Mouse (Mus musculus) lung, postnatal 0 days (tissue): ENCODE results near the gene Wee1. TPM values are rescaled to one million over a fixed set of nuclear protein-coding genes. Genes with fewer than 3 reads are reported as not detected.
"Not testable (repeated sequence)": the region's sequence is repeated elsewhere in the genome, so short reads cannot be mapped to it uniquely, and the experiment has no call there.

Experiments used
- ATAC-seq: fragments of 200-750 bp; cut with Nextera tagmentation; 2 replicates; pipeline ENCODE4 v1.8.0; 2017; ENCODE audit warnings: moderate library complexity
- DNase-seq: peaks from one replicate; pipeline ENCODE4 v3.0.0-alpha.2; 2016; ENCODE audit warnings: low spot score
- H3K27ac ChIP-seq: fragments of 300-500 bp; sonication (generic); 2 replicates; pipeline ENCODE4 v1.5.1; 2014; ENCODE audit warnings: antibody characterized with exemption, mild to moderate bottlenecking, low read length, mixed read lengths
- H3K27me3 ChIP-seq: fragments of 300-500 bp; sonication (generic); replicated peaks from 2 replicates; pipeline ENCODE4 v1.6.1; 2014; ENCODE audit warnings: low read length, mixed read lengths; ENCODE audit not compliant: insufficient read depth
- H3K36me3 ChIP-seq: fragments of 300-500 bp; sonication (generic); 2 replicates; pipeline ENCODE4 v1.6.1; 2014; ENCODE audit warnings: low read length, mixed read lengths; ENCODE audit not compliant: insufficient read depth
- H3K4me1 ChIP-seq: fragments of 300-500 bp; sonication (generic); 2 replicates; pipeline ENCODE4 v1.6.1; 2014; ENCODE audit warnings: antibody characterized with exemption, low read depth, low read length, mixed read lengths; ENCODE audit not compliant: insufficient read depth
- H3K4me2 ChIP-seq: fragments of 300-500 bp; sonication (generic); replicated peaks from 2 replicates; pipeline ENCODE4 v1.6.1; 2014; ENCODE audit warnings: low read depth, mild to moderate bottlenecking, low read length, moderate library complexity, mixed read lengths
- H3K4me3 ChIP-seq: fragments of 300-500 bp; sonication (generic); 2 replicates; pipeline ENCODE4 v1.5.1; 2014; ENCODE audit warnings: low read depth, low read length
- H3K9ac ChIP-seq: fragments of 300-500 bp; sonication (generic); replicated peaks from 2 replicates; pipeline ENCODE4 v1.6.1; 2014; ENCODE audit warnings: low read depth, mild to moderate bottlenecking
- H3K9me3 ChIP-seq: fragments of 300-500 bp; sonication (generic); 2 replicates; pipeline ENCODE4 v1.6.1; 2016; ENCODE audit warnings: low read length, mixed read lengths
- CTCF ChIP-seq: IDR thresholded peaks from 2 replicates; pipeline ENCODE4 v1.5.1; 2016; ENCODE audit warnings: antibody characterized with exemption, mild to moderate bottlenecking
- EP300 ChIP-seq: IDR thresholded peaks from 2 replicates; pipeline ENCODE4 v1.6.1; 2016; ENCODE audit warnings: antibody characterized with exemption, mild to moderate bottlenecking, control low read depth
- WGBS: fragments of 180-500 bp; shearing (Covaris S2); extraction: QIAGEN DNeasy Blood & Tissue Kit; methylation state at CpG from one replicate; pipeline ENCODE4 v1.1.7; 2014; 5-methylcytosine and 5-hydroxymethylcytosine counted together
- polyA plus RNA-seq: library from polyadenylated mRNA; unstranded; fragments of >200 nt; fragmentation: Nextera tagmentation; extraction: Ambion mirVana; gene quantifications from 2 replicates; pipeline ENCODE4 v1.2.1, GENCODE M21; 2015

Wee1 gene
- polyA plus RNA-seq, 1 experiment from 2014 or later = 7.9 TPM

DNA sequence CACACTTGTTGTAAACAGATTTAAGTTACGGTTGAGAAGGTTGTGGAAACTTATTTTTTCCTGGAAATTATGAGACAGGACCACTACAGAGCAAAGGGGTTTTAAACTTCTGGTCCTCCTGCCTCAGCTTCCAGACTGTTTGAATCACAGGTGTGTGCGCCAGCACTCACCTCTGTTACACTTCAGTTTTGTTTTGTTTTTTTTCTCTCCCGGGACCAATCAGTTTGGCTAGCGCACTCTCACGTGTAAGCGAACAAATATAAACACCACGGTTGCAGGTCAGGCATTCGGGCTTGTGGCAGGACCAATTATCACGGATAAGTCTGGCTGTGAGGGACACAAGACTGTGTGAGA lies 707 bp upstream of the Wee1 start:
- TF ChIP-seq CTCF (no peak), EP300 (no peak)
- H3K4me3 ChIP-seq = peak overlapping the region; percentile 74
- DNase-seq = no peak
- H3K9ac ChIP-seq = peak overlapping the region; percentile 50
- peak overlapping the region; percentile 68 for H3K4me2 ChIP-seq
- ATAC-seq = no peak
- no peaks in the 10 kb centered on the region for H3K9me3 ChIP-seq
- H3K27me3 ChIP-seq = no peaks in the 10 kb centered on the region
- peaks cover 13% of the 10 kb centered on the region; the same call in 1 of the 2 replicates for H3K4me1 ChIP-seq
- H3K27ac ChIP-seq = peak overlapping the region; percentile 88
- no peaks in the 10 kb centered on the region for H3K36me3 ChIP-seq
- under 1% methylated on average over 9 of the region's 9 CpGs for WGBS

DNA sequence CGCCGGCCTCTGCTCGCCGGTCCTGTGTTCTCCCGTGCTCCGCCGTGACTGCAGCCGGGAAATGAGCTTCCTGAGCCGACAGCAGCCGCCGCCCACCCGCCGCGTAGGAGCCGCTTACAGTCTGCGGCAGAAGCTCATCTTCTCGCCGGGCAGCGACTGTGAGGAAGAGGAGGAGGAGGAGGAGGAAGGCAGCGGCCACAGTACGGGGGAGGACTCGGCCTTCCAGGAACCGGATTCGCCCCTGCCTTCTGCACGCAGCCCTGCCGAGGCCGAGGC lies 381 bp downstream of the Wee1 start:
- WGBS = under 1% methylated on average over 25 of the region's 27 CpGs
- H3K36me3 ChIP-seq = no peaks in the 10 kb centered on the region
- peak overlapping the region; percentile 96 for H3K4me2 ChIP-seq
- DNase-seq = no peak
- TF ChIP-seq EP300 (no peak), CTCF (no peak)
- no peaks in the 10 kb centered on the region for H3K9me3 ChIP-seq
- H3K27me3 ChIP-seq = no peaks in the 10 kb centered on the region
- H3K9ac ChIP-seq = peak overlapping the region; percentile 62
- peak overlapping the region; percentile 74 for H3K4me3 ChIP-seq
- no peak for ATAC-seq
- peaks cover 13% of the 10 kb centered on the region; the same call in 1 of the 2 replicates for H3K4me1 ChIP-seq
- peak overlapping the region; percentile 95 for H3K27ac ChIP-seq

- Histone ChIP-seq H3K4me3 (peak overlapping the region; percentile 74), H3K27me3 (no peaks in the 10 kb centered on the region), H3K9me3 (no peaks in the 10 kb centered on the region), H3K36me3 (no peaks in the 10 kb centered on the region), H3K9ac (peak overlapping the region; percentile 62), H3K4me1 (peaks cover 13% of the 10 kb centered on the region; the same call in 1 of the 2 replicates), H3K4me2 (peak overlapping the region; percentile 96), H3K27ac (peak overlapping the region; percentile 95)
- TF ChIP-seq EP300 = no peak
- no peak for TF ChIP-seq CTCF
- under 1% methylated on average over 56 of the region's 74 CpGs for WGBS
- ATAC-seq (peak; percentile 5), DNase-seq (peak; percentile 82)
Observed at GRCm38 (mm10) chr7:110122565-110123422, 948 bp downstream of the Wee1 start.

- peak; percentile 86 for DNase-seq
Observed at GRCm38 (mm10) chr7:110123844-110124555, 2.2 kb downstream of the Wee1 start.

DNA sequence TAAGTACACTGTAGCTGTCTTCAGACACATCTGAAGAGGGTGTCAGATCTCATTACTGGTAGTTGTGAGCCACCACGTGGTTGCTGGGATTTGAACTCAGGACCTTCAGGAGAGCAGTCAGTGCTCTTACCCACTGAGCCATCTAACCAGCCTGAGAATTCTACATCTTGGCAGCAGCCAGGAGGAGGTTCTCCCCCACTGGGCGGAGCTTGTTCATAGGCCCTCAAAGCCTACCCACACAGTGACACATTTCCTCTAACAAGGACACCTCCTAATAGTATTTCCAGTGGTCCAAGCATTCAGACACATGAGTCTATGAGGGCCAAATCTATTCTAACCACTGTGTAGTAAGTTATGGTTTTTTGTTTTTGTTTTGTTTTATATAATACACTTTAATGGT lies 6.7 kb downstream of the Wee1 start:
- WGBS = 90% methylated on average over 2 of the region's 2 CpGs
- no peak for ATAC-seq
- Histone ChIP-seq H3K4me2 (no peak overlapping the region), H3K27me3 (no peaks in the 10 kb centered on the region), H3K4me1 (peaks cover 7% of the 10 kb centered on the region; the same call in 1 of the 2 replicates), H3K9me3 (no peaks in the 10 kb centered on the region), H3K9ac (no peak overlapping the region), H3K36me3 (0 out of 2 replicates have a peak, but pooled peaks cover 3% of the 10 kb centered on the region), H3K4me3 (no peak overlapping the region), H3K27ac (no peak overlapping the region)
- TF ChIP-seq CTCF (no peak), EP300 (no peak)
- DNase-seq = no peak

More at GRCm38 (mm10) chr7:110123844-110124555, 2.2 kb downstream of the Wee1 start:
- peaks cover 9% of the 10 kb centered on the region; the same call in 1 of the 2 replicates for H3K4me1 ChIP-seq
- WGBS = 30% methylated on average over 12 of the region's 12 CpGs
- peak overlapping the region; percentile 96 for H3K4me2 ChIP-seq
- 0 out of 2 replicates have a peak overlapping the region, but pooled peaks have one; percentile 2 for H3K9ac ChIP-seq
- H3K36me3 ChIP-seq = no peaks in the 10 kb centered on the region
- H3K4me3 ChIP-seq = peak overlapping the region; percentile 74
- H3K27ac ChIP-seq = peak overlapping the region; percentile 95
- no peaks in the 10 kb centered on the region for H3K27me3 ChIP-seq
- no peak for ATAC-seq
- no peaks in the 10 kb centered on the region for H3K9me3 ChIP-seq
- TF ChIP-seq CTCF (no peak), EP300 (peak; percentile 31; the same call in 1 of the 2 replicates)

DNA sequence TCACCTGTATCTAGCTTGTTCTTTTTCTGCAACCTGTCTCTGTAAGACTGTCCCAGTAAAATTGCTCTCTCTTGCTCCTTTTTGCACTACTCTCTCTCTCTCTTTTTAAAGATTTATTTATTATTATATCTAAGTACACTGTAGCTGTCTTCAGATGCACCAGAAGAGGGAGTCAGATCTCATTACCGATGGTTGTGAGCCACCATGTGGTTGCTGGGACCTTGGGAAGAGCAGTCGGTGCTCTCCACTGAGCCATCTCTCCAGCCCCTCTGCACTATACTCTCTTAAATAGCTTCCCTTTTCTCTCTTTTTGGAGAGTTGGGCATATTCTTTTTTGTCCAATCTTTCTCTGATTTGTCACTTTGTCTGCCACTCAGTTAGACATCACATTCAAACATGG lies 10.4 kb downstream of the Wee1 start:
- H3K27me3 ChIP-seq, H3K9ac ChIP-seq, DNase-seq, H3K4me3 ChIP-seq, H3K4me2 ChIP-seq, H3K9me3 ChIP-seq, H3K4me1 ChIP-seq, ATAC-seq, H3K27ac ChIP-seq: not testable (repeated sequence)
- H3K36me3 ChIP-seq = 0 out of 2 replicates have a peak, but pooled peaks cover 10% of the 10 kb centered on the region
- 68% methylated on average over 2 of the region's 2 CpGs for WGBS
- TF ChIP-seq CTCF = peak; percentile 16; the same call in 1 of the 2 replicates
